8 mouse cellular contexts compared by ENCODE assay signal in the genomic region with DNA sequence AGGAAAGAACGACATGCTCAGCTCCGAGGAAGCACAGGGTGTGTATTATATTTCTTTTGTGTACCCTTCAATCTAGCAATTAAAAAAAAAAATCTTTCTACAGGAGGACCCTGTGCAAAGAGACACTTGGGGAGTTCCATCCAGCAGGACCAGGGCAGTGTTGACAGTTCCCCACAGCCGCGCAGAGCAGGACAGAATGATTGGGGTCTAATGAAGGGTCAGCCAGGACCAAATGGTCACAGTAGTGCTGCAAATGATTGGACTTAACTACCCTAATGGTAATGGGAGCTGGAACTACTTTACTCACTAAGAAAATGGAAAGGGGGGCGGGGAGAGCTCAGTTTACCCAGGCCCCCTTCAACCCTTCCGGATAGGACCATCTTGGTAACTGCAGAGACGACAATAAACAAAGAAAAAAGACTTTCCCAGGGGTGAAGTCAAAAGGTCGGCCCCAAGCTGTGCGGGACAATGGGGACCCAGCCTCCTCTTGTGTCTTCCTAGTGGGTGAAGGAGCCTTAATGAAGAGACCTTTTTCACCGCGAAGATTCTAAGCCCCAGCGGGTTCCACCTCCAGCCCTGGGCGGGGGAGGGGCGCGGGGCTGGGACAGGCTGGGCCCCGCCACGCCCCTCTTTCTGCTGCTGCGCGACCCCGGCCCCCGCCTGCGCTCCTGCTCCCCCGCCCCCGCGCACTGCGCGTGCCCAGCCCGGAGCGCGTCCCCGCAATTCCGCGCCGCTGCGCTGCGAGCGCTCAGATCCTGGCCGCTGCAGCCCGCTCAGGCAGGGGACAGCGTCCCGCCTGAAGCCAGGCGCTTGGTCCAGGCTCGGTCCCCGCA. TPM values are rescaled to one million over a fixed set of nuclear protein-coding genes. Genes with fewer than 3 reads are reported as not detected.
DNase-seq lines count a peak whose midpoint lies in the region.

Ptprz1 (plus strand) TSS at position 722 of the 833 bp plus-strand sequence.

- no peak for DNase-seq in urinary bladder, adult 2 months (ENCODE audit: low spot score)
- no peak for DNase-seq in urinary bladder, postnatal 10 days (ENCODE audit: low spot score)
- peak; percentile 61 to 81 for DNase-seq in cerebellum, postnatal 4 days (ENCODE audit: low spot score in 2 of 2)
- peak; percentile 32 to 47 for DNase-seq in gastrocnemius, postnatal 4 days (ENCODE audit: low spot score in 2 of 2)
- DNase-seq in layer of hippocampus, postnatal 14 days (ENCODE audit: low spot score in 2 of 2) = peak; percentile 58 to 80
- peak; percentile 5 for DNase-seq in lung, postnatal 14 days
- DNase-seq in right cerebral cortex, postnatal 25 days = peak; percentile 70
- no peak for DNase-seq in spleen, adult 18-20 months

RNA-seq across cellular contexts. Expression of gene Ptprz1, which starts in this region (rescaled TPM):
- 11.5 and 11.8 TPM in 2 replicates for polyA plus RNA-seq in urinary bladder, adult 2 months (2012; rRNA removed)
- 1 to 10 TPM; 6.0 to 6.4 TPM for total RNA-seq in gastrocnemius, postnatal 4 days (2021)
- 100 to 1,000 TPM; 206 to 223 TPM for total RNA-seq in layer of hippocampus, postnatal 14 days (2021)

Comparison
In these comparisons a context has a peak if more than half of its experiments do, and no peak if none do; other contexts are left out.
1. RNA of gene Ptprz1 (total RNA-seq): 206 to 223 TPM in layer of hippocampus, postnatal 14 days; 6.0 to 6.4 TPM in gastrocnemius, postnatal 4 days; every median in the first group is over 10 times any median in the second.
2. DNase-seq: peak in cerebellum, postnatal 4 days (2 of 2), gastrocnemius, postnatal 4 days (2 of 2), layer of hippocampus, postnatal 14 days (2 of 2), lung, postnatal 14 days (single experiment) and right cerebral cortex, postnatal 25 days (single experiment); none in urinary bladder, adult 2 months (single experiment), urinary bladder, postnatal 10 days (single experiment) and spleen, adult 18-20 months (0 of 2).